Mouse (Mus musculus) kidney, postnatal 0 days (tissue): ENCODE data around the gene Foxa3. TPM values are rescaled to one million over a fixed set of nuclear protein-coding genes. Genes with fewer than 3 reads are reported as not detected.
A peak's percentile ranks its signal among the peaks of the same experiment; 100 is the strongest.

Experiments
- ATAC-seq: fragments of 200-750 bp; cut with Nextera tagmentation; replicated peaks from 2 replicates; pipeline ENCODE4 v1.8.0; 2017; ENCODE audit warnings: low read depth, moderate number of reproducible peaks, moderate TSS enrichment, moderate library complexity; ENCODE audit not compliant: low FRiP score
- DNase-seq: peaks from one replicate; pipeline ENCODE4 v3.0.0-alpha.2; 2016; ENCODE audit warnings: low spot score
- H3K27ac ChIP-seq: fragments of 300-500 bp; sonication (generic); 2 replicates; pipeline ENCODE4 v1.5.1; 2014; ENCODE audit warnings: mild to moderate bottlenecking
- H3K27me3 ChIP-seq: fragments of 300-500 bp; sonication (generic); 2 replicates; pipeline ENCODE4 v1.6.1; 2014; ENCODE audit warnings: low read length, mixed read lengths; ENCODE audit not compliant: insufficient read depth
- H3K36me3 ChIP-seq: fragments of 300-500 bp; sonication (generic); 2 replicates; pipeline ENCODE4 v1.6.1; 2014; ENCODE audit warnings: low read length, mixed read lengths; ENCODE audit not compliant: insufficient read depth
- H3K4me1 ChIP-seq: fragments of 300-500 bp; sonication (generic); replicated peaks from 2 replicates; pipeline ENCODE4 v1.6.1; 2014; ENCODE audit warnings: antibody characterized with exemption, low read length, mixed read lengths; ENCODE audit not compliant: insufficient read depth
- H3K4me2 ChIP-seq: fragments of 300-500 bp; sonication (generic); 2 replicates; pipeline ENCODE4 v1.6.1; 2014; ENCODE audit warnings: mild to moderate bottlenecking, low read length, moderate library complexity, mixed read lengths
- H3K4me3 ChIP-seq: fragments of 300-500 bp; sonication (generic); replicated peaks from 2 replicates; pipeline ENCODE4 v1.5.1; 2014; ENCODE audit warnings: low read depth, low read length
- H3K9ac ChIP-seq: fragments of 300-500 bp; sonication (generic); 2 replicates; pipeline ENCODE4 v1.6.1; 2014; ENCODE audit warnings: low read depth, low read length
- H3K9me3 ChIP-seq: fragments of 300-500 bp; sonication (generic); replicated peaks from 2 replicates; pipeline ENCODE4 v1.6.1; 2016; ENCODE audit warnings: low read length, inconsistent platforms, mixed read lengths
- CTCF ChIP-seq: IDR thresholded peaks from 2 replicates; pipeline ENCODE4 v1.5.1; 2016; ENCODE audit warnings: antibody characterized with exemption, low read depth, mild to moderate bottlenecking, moderate library complexity
- WGBS: fragments of 180-500 bp; shearing (Covaris S2); extraction: QIAGEN DNeasy Blood & Tissue Kit; methylation state at CpG from one replicate; pipeline ENCODE4 v1.1.7; 2014; 5-methylcytosine and 5-hydroxymethylcytosine counted together
- polyA plus RNA-seq: library from polyadenylated mRNA; unstranded; fragments of >200 nt; fragmentation: Nextera tagmentation; extraction: Ambion mirVana; gene quantifications from 2 replicates; pipeline ENCODE4 v1.2.1, GENCODE M21; 2015

Gene Foxa3
- polyA plus RNA-seq, 1 experiment from 2014 or later = 0.53 TPM

GRCm38 (mm10) chr7:19022189-19022958, 964 bp downstream of the Foxa3 start:
- Histone ChIP-seq H3K4me3 (no peak overlapping the region), H3K27me3 (peaks cover 15% of the 10 kb centered on the region), H3K9me3 (no peaks in the 10 kb centered on the region), H3K4me1 (0 out of 2 replicates have a peak, but pooled peaks cover 9% of the 10 kb centered on the region), H3K4me2 (no peak overlapping the region), H3K9ac (no peak overlapping the region), H3K27ac (no peak overlapping the region), H3K36me3 (no peaks in the 10 kb centered on the region)
- DNase-seq (no peak), ATAC-seq (no peak)
- 48% methylated on average over 18 of the region's 18 CpGs for WGBS
- no peak for TF ChIP-seq CTCF

GRCm38 (mm10) chr7:19021048-19021447, 2.3 kb downstream of the Foxa3 start:
- no peak for ATAC-seq

DNA sequence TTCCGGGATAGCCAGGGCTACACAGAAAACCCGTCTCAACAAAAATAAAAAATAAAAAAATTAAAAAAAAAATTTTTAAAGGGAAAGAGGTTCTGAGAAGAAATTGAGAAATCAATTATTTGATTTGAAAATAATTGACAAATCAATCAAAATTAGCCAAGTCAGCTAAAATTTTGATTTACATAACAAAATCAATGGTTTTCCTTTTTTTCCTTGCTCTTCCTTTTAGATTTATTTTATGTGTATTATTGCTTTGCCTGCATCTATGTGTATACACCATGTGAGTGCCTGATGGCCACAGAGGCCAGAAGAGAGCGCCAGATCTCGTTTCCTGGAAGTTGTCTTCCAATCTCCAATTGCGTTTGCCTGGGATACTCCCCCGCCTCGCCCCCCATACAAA, 5.4 kb downstream of the Foxa3 start:
- DNase-seq (no peak), ATAC-seq (no peak)
- Histone ChIP-seq H3K9me3 (no peaks in the 10 kb centered on the region), H3K4me3 (no peak overlapping the region), H3K4me2 (no peak overlapping the region), H3K4me1 (no peaks in the 10 kb centered on the region; the same call in 1 of the 2 replicates), H3K9ac (no peak overlapping the region), H3K27me3 (peaks cover 8% of the 10 kb centered on the region), H3K36me3 (no peaks in the 10 kb centered on the region), H3K27ac (no peak overlapping the region)
- WGBS = 85% methylated on average over 7 of the region's 7 CpGs
- TF ChIP-seq CTCF = no peak

More at GRCm38 (mm10) chr7:19021048-19021447, 2.3 kb downstream of the Foxa3 start:
- peaks cover 15% of the 10 kb centered on the region for H3K27me3 ChIP-seq
- H3K4me2 ChIP-seq = no peak overlapping the region
- TF ChIP-seq CTCF = no peak
- H3K9ac ChIP-seq = no peak overlapping the region
- no peak for DNase-seq
- WGBS = 18% methylated on average over 8 of the region's 8 CpGs
- H3K4me1 ChIP-seq = 0 out of 2 replicates have a peak, but pooled peaks cover 9% of the 10 kb centered on the region
- no peaks in the 10 kb centered on the region for H3K9me3 ChIP-seq
- no peaks in the 10 kb centered on the region for H3K36me3 ChIP-seq
- no peak overlapping the region for H3K27ac ChIP-seq
- H3K4me3 ChIP-seq = no peak overlapping the region

DNA sequence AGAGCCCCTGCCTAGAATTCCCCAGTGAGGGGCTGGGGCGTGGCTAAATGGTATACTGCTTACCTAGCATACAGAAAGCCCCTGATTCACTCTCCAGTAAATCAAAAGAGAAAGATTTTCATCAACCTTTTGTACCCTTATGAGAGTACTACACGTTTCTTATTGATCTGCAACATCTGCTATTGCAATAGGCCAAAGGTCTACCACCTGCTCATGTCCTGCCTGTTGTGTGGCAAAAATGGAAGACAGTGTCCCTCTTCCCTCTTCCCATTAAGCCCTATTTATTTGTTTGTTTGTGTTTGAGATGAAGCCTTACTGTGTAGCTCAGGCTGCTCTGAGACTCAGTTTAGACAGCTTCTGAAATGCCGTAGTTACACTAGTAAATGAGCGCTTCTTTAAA, 7.3 kb downstream of the Foxa3 start:
- Histone ChIP-seq H3K9ac (no peak overlapping the region), H3K27me3 (no peaks in the 10 kb centered on the region), H3K27ac (no peak overlapping the region), H3K4me2 (no peak overlapping the region), H3K36me3 (no peaks in the 10 kb centered on the region), H3K9me3 (no peaks in the 10 kb centered on the region), H3K4me1 (no peaks in the 10 kb centered on the region; the same call in none of the 2 replicates), H3K4me3 (no peak overlapping the region)
- ATAC-seq = no peak
- no peak for TF ChIP-seq CTCF
- 81% methylated on average over 4 of the region's 4 CpGs for WGBS
- no peak for DNase-seq

DNA sequence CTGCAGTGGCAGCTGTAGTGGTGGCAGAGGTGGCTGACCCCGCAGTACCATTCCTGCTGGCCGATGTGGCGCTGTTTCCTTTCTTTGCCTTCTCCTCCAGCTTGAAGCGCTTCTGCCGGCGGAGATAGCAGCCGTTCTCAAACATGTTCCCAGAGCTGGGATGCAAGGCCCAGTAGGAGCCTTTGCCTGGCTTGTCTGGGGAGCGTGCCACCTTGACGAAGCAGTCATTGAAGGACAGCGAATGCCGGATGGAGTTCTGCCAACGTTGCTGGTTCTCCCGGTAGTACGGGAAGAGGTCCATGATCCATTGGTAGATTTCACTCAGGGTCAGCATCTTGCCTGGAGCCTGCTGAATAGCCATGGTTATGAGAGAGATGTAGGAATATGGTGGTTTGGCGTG, 8.9 kb downstream of the Foxa3 start:
- Histone ChIP-seq H3K27ac (no peak overlapping the region), H3K36me3 (no peaks in the 10 kb centered on the region), H3K27me3 (no peaks in the 10 kb centered on the region), H3K4me1 (no peaks in the 10 kb centered on the region; the same call in none of the 2 replicates), H3K4me2 (no peak overlapping the region), H3K9ac (no peak overlapping the region), H3K9me3 (no peaks in the 10 kb centered on the region), H3K4me3 (no peak overlapping the region)
- peak; percentile 26; the same call in 1 of the 2 replicates for TF ChIP-seq CTCF
- DNase-seq = no peak
- 62% methylated on average over 15 of the region's 15 CpGs for WGBS
- ATAC-seq = no peak

DNA sequence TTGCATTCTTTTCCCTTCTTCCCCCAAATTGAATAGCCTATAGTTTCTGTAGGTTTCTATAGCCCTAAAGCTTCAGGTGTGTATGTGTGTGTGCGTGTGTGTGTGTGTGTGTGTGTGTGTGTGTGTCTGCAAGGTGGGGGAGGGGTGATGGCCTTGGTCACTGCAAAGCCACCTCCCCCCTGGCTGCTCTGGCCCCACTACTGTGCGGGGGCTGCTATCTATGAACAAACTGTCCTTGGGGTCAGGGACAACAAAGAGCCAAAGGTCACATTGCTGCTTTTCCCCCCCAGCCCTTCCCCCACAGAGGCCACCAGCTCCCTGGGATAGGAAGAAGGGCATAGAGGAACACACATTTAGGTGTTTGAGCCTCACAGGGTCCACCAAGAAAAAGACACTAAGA, 10.5 kb downstream of the Foxa3 start:
- Histone ChIP-seq H3K27me3 (no peaks in the 10 kb centered on the region), H3K27ac (no peak overlapping the region), H3K4me2 (peak overlapping the region; percentile 66), H3K9ac (no peak overlapping the region), H3K9me3 (no peaks in the 10 kb centered on the region), H3K4me1 (no peaks in the 10 kb centered on the region; the same call in none of the 2 replicates), H3K36me3 (no peaks in the 10 kb centered on the region), H3K4me3 (no peak overlapping the region)
- ATAC-seq (no peak), DNase-seq (no peak)
- 40% methylated on average over 2 of the region's 2 CpGs for WGBS
- no peak for TF ChIP-seq CTCF
